Mouse (Mus musculus) heart, embryonic 16.5 days (tissue): ENCODE measurements around the gene Cacng6. TPM values are rescaled to one million over a fixed set of nuclear protein-coding genes. Genes with fewer than 3 reads are reported as not detected.

Experiments used
- ATAC-seq: fragments of 200-750 bp; cut with Nextera tagmentation; replicated peaks from 2 replicates; pipeline ENCODE4 v1.8.0; 2017; ENCODE audit warnings: moderate number of reproducible peaks; ENCODE audit not compliant: insufficient read depth, low FRiP score; ENCODE audit errors: extremely low read depth
- H3K27ac ChIP-seq: fragments of 300-500 bp; sonication (generic); 2 replicates; pipeline ENCODE4 v1.5.1; 2014; ENCODE audit warnings: mild to moderate bottlenecking, low read length, control low read depth, moderate library complexity
- H3K27me3 ChIP-seq: fragments of 300-500 bp; sonication (generic); 2 replicates; pipeline ENCODE4 v1.6.1; 2014; ENCODE audit warnings: low read length, mixed read lengths; ENCODE audit not compliant: control insufficient read depth, insufficient read depth
- H3K36me3 ChIP-seq: fragments of 300-500 bp; sonication (generic); 2 replicates; pipeline ENCODE4 v1.6.1; 2014; ENCODE audit not compliant: control insufficient read depth, insufficient read depth
- H3K4me1 ChIP-seq: fragments of 300-500 bp; sonication (generic); 2 replicates; pipeline ENCODE4 v1.6.1; 2014; ENCODE audit warnings: low read length, mixed read lengths; ENCODE audit not compliant: control insufficient read depth, insufficient read depth
- H3K4me2 ChIP-seq: fragments of 300-500 bp; sonication (generic); 2 replicates; pipeline ENCODE4 v1.6.1; 2014; ENCODE audit warnings: low read depth, mild to moderate bottlenecking, control low read depth, low read length
- H3K4me3 ChIP-seq: fragments of 300-500 bp; sonication (generic); 2 replicates; pipeline ENCODE4 v1.5.1; 2014; ENCODE audit warnings: mild to moderate bottlenecking, control low read depth, low read length
- H3K9ac ChIP-seq: fragments of 300-500 bp; sonication (generic); 2 replicates; pipeline ENCODE4 v1.6.1; 2014; ENCODE audit warnings: low read length, control low read depth
- H3K9me3 ChIP-seq: fragments of 300-500 bp; sonication (generic); replicated peaks from 2 replicates; pipeline ENCODE4 v1.6.1; 2016; ENCODE audit warnings: low read length; ENCODE audit not compliant: control insufficient read depth
- WGBS: fragments of 180-500 bp; shearing (Covaris S2); extraction: QIAGEN DNeasy Blood & Tissue Kit; methylation state at CpG from one replicate; pipeline ENCODE4 v1.1.7; 2014; 5-methylcytosine and 5-hydroxymethylcytosine counted together
- polyA plus RNA-seq: library from polyadenylated mRNA; unstranded; fragments of >200 nt; fragmentation: Nextera tagmentation; extraction: Ambion mirVana; gene quantifications from 2 replicates; pipeline ENCODE4 v1.2.1, GENCODE M21; 2015

Cacng6 gene
- polyA plus RNA-seq, 1 experiment from 2014 or later, result 15.5 TPM

DNA sequence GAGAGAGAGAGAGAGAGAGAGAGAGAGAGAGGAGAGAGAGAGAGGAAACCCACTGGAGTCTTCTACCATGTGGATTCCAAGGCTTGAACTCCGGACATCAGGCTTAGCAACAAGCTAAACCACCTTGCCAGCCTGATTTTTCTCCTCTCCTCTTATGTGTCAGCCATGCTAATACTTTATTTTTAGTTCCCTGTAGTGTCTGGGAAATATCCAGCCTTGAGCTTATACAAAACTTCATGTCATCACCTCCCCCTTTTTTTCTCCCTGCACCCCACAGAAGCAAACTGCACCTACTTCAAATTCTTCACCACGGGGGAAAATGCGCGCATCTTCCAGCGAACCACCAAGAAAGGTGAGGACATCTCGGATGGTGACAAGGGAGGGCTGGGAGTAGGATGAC lies 6.2 kb downstream of the Cacng6 start:
- Histone ChIP-seq H3K27ac (peak overlapping the region; percentile 53), H3K9me3 (no peaks in the 10 kb centered on the region), H3K36me3 (no peaks in the 10 kb centered on the region), H3K9ac (no peak overlapping the region), H3K4me2 (peak overlapping the region; percentile 49), H3K4me3 (0 out of 2 replicates have a peak overlapping the region, but pooled peaks have one; percentile 11), H3K27me3 (peaks cover 2% of the 10 kb centered on the region; the same call in 1 of the 2 replicates), H3K4me1 (peaks cover 16% of the 10 kb centered on the region)
- WGBS, result 48% methylated on average over 6 of the region's 6 CpGs
- peak; percentile 58 for ATAC-seq

DNA sequence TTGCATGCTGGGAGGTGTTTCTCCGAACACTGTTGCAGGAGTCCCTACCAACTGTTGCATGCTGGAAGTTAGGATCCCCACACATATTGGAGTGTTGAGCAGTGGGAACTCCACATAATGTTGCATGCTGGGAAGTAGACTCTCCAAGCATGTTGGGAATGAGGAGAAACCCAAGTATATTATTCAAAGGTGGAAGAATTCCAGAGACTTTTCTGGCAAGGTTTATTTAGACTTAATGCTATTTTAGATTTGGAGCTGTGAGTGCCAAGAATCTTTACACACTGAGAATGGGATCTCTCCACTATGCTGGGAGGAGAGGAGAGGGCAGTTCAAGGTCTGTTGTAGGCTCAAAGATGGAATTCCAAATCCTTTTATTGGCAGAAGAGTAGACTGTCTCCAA lies 8.1 kb downstream of the Cacng6 start:
- H3K4me1 ChIP-seq, result peaks cover 16% of the 10 kb centered on the region
- H3K27ac ChIP-seq, result 0 out of 2 replicates have a peak overlapping the region, but pooled peaks have one; percentile 34
- no peak overlapping the region for H3K4me2 ChIP-seq
- 79% methylated on average over 1 of the region's 1 CpGs for WGBS
- H3K27me3 ChIP-seq, result no peaks in the 10 kb centered on the region
- ATAC-seq, result no peak
- H3K4me3 ChIP-seq, result no peak overlapping the region
- no peak overlapping the region for H3K9ac ChIP-seq
- no peaks in the 10 kb centered on the region for H3K36me3 ChIP-seq
- H3K9me3 ChIP-seq, result no peaks in the 10 kb centered on the region

DNA sequence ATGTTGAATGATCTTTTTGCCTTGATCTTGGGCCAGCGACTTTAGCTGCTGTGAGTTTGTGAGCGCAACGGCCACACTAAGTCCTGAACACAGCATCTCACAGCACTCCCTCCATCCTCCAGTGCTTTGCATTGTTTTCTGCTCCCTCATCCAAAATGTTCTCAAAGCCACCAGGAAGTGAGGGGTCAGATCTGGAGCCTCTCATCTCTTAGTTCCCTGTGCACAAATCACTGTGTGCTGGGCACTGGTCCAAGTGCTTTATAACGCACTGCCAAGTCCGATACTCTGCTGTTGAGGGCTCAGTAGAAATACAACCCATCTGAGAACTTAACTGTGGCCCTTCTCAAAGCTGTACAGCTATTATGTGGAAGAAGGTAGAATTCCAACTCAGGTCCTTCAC lies 13.9 kb downstream of the Cacng6 start:
- Histone ChIP-seq H3K4me2 (peak overlapping the region; percentile 17; the same call in 1 of the 2 replicates), H3K4me3 (no peak overlapping the region), H3K27me3 (no peaks in the 10 kb centered on the region), H3K4me1 (peaks cover 17% of the 10 kb centered on the region), H3K27ac (peak overlapping the region; percentile 57), H3K36me3 (no peaks in the 10 kb centered on the region), H3K9ac (no peak overlapping the region), H3K9me3 (no peaks in the 10 kb centered on the region)
- 30% methylated on average over 5 of the region's 5 CpGs for WGBS
- ATAC-seq, result peak; percentile 52; the same call in 1 of the 2 replicates

DNA sequence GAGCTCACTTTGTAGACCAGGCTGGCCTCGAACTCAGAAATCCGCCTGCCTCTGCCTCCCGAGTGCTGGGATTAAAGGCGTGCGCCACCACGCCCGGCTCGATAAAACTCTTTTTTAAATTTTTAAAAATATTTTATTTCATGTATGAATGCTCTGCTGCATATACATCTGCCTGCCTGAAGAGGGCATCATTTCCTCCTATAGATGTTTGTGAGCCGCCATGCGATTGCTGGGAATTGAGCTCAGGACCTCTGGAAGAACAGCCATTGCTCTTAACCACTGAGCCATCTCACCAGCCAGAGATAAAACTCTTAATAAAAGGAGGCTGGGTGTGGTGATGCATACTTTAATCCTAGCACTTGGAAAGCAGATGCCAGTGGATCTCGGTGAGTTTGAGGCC lies 16.0 kb downstream of the Cacng6 start:
- 85% methylated on average over 11 of the region's 11 CpGs for WGBS
- H3K9me3 ChIP-seq, result no peaks in the 10 kb centered on the region
- no peaks in the 10 kb centered on the region for H3K36me3 ChIP-seq
- peaks cover 17% of the 10 kb centered on the region for H3K4me1 ChIP-seq
- no peaks in the 10 kb centered on the region for H3K27me3 ChIP-seq
- H3K4me2 ChIP-seq, result no peak overlapping the region
- H3K27ac ChIP-seq, result no peak overlapping the region
- H3K9ac ChIP-seq, result no peak overlapping the region
- no peak overlapping the region for H3K4me3 ChIP-seq
- ATAC-seq, result no peak

DNA sequence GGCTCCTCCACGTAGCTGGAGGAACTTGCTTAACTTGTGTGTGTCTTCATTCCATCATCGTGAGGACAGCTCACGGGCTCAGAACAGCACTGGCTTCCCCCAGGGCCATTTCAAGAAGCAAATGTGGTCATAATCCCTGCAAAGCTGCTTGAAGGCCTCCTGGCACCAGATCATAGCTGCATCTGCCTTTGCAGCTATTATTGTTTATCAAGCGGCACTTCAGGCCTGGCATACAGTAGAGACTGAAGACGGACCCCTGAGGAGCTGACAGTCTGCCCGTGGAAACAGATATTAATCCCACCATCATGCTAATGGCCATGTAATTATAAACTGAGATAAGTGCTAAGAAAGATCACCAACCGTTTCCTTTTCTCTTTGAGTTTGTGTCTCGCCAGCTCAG lies 16.5 kb downstream of the Cacng6 start:
- Histone ChIP-seq H3K9me3 (no peaks in the 10 kb centered on the region), H3K36me3 (no peaks in the 10 kb centered on the region), H3K4me2 (no peak overlapping the region), H3K9ac (no peak overlapping the region), H3K27ac (no peak overlapping the region), H3K27me3 (no peaks in the 10 kb centered on the region), H3K4me1 (peaks cover 17% of the 10 kb centered on the region), H3K4me3 (no peak overlapping the region)
- no peak for ATAC-seq
- 56% methylated on average over 8 of the region's 8 CpGs for WGBS

DNA sequence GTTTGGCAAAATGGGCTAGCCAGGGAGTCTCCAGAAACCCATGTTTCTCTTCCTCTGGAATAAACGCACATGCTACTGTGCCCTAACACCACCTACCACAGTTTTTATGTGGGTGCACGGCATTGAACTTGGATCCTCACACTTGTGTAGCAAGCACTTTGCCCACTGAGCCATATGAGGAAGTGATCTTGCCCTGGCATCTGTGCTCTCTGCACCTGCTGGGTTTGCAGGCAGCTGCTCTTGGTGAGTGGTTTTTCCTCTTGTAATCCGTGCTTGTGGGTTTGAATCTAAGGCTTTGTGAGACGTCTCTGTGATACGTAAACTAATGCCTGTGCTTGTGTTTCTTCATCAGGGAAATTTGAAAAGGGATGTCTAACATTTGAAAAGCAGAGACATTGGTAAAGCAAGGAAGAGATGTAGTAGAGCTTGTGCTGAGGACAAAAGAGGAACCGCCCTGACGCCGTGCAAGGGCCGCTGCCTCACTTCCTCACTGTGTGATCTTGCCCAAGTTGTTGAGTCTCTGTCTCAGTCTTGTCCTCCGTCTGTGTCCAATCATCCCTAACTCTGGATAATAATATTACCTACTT lies 18.6 kb downstream of the Cacng6 start:
- Histone ChIP-seq H3K4me3 (no peak overlapping the region), H3K4me2 (no peak overlapping the region), H3K9ac (no peak overlapping the region), H3K27me3 (no peaks in the 10 kb centered on the region), H3K4me1 (peaks cover 13% of the 10 kb centered on the region), H3K27ac (no peak overlapping the region), H3K9me3 (no peaks in the 10 kb centered on the region), H3K36me3 (no peaks in the 10 kb centered on the region)
- WGBS, result 79% methylated on average over 10 of the region's 10 CpGs
- ATAC-seq, result no peak

DNA sequence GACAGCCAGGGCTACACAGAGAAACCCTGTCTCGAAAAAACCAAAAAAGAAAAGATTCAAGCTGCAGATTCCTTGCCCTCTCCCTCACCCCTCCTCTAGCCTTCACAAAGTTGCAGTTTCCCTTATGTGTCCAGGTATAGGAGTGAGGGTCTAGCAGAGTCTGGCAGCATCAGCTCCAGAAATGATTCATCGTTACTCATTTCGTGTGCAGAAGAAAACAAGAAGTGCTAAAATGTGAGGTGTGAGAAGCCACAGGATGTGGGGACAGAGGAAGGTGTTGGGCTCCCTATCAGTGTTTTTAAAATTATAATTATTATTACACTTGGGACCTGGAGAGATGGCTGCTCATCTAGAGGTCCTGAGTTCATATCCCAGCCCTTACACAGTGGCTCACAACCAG lies 20.7 kb downstream of the Cacng6 start:
- no peak overlapping the region for H3K4me2 ChIP-seq
- H3K4me1 ChIP-seq, result no peaks in the 10 kb centered on the region
- no peak overlapping the region for H3K27ac ChIP-seq
- H3K9me3 ChIP-seq, result no peaks in the 10 kb centered on the region
- H3K36me3 ChIP-seq, result no peaks in the 10 kb centered on the region
- H3K9ac ChIP-seq, result no peak overlapping the region
- 68% methylated on average over 3 of the region's 3 CpGs for WGBS
- ATAC-seq, result no peak
- H3K27me3 ChIP-seq, result no peaks in the 10 kb centered on the region
- H3K4me3 ChIP-seq, result no peak overlapping the region

DNA sequence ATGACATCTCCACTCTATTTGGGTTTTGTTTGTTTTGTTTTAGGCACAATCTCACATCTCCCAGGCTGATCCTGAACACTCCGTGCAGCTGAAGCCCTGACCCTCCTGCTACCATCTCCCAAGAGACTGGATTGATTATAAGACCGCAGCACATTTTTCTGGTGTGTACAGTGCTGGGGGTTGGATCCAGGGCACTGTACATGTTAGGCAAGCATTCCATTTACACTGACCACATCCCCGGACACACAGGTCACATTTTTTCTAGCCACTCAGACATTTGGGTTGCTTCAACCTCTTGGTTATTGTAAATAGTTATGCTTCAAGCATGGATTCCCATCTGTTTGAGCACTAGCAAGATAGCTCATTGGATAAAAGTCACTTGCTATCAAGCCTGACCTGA lies 22.6 kb downstream of the Cacng6 start:
- H3K4me1 ChIP-seq, result no peaks in the 10 kb centered on the region
- no peak overlapping the region for H3K9ac ChIP-seq
- no peak for ATAC-seq
- H3K4me2 ChIP-seq, result no peak overlapping the region
- H3K27ac ChIP-seq, result no peak overlapping the region
- H3K36me3 ChIP-seq, result no peaks in the 10 kb centered on the region
- no peaks in the 10 kb centered on the region for H3K9me3 ChIP-seq
- WGBS, result 72% methylated on average over 3 of the region's 3 CpGs
- H3K27me3 ChIP-seq, result 0 out of 2 replicates have a peak, but pooled peaks cover 2% of the 10 kb centered on the region
- no peak overlapping the region for H3K4me3 ChIP-seq

DNA sequence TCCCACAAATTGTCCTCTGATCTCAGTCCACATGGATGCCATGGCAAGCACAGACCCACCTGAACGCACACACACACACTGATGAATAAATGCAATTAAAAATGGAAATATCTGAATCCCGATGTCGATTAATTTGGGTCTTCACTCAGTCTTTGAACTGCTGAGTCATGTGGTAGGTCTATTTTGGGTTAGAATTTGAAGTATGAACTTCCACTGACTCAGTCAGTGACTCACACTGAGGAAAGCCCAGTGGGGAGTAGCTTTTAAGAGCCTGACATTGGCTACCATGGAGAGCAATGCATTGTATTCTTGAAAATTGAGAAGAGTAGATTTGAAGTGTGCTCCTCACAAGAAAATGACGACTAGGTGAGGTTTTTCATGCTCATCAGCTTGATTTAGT lies 23.0 kb downstream of the Cacng6 start:
- Histone ChIP-seq H3K9ac (no peak overlapping the region), H3K4me1 (no peaks in the 10 kb centered on the region), H3K27ac (no peak overlapping the region), H3K4me2 (no peak overlapping the region), H3K36me3 (no peaks in the 10 kb centered on the region), H3K4me3 (no peak overlapping the region), H3K9me3 (no peaks in the 10 kb centered on the region), H3K27me3 (0 out of 2 replicates have a peak, but pooled peaks cover 2% of the 10 kb centered on the region)
- no peak for ATAC-seq
- WGBS, result 73% methylated on average over 4 of the region's 4 CpGs
